Mouse (Mus musculus) leukemia stem cell, adult 10-12 weeks (primary cell): Measurements from ENCODE around the gene Olfr574. TPM values are rescaled to one million over a fixed set of nuclear protein-coding genes. Genes with fewer than 3 reads are reported as not detected.

Experiments used
- polyA plus RNA-seq: library from polyadenylated mRNA; stranded (reverse); fragments of >175 nt; gene quantifications from 2 replicates; pipeline ENCODE4 v1.2.3, GENCODE M21; 2012; ENCODE audit warnings: low replicate concordance

Gene Olfr574
- polyA plus RNA-seq: not detected in 2 replicates

GRCm38 (mm10) chr7:102948167-102948566 is at the start of gene Olfr574:
Gene Olfr574 (plus strand): TSS chr7:102948467.

GRCm38 (mm10) chr7:102917032-102917875 is 31.0 kb upstream of the Olfr574 start, which contains the start of gene Olfr571:
Gene Olfr571 (minus strand): TSS chr7:102917536.

GRCm38 (mm10) chr7:102924109-102924508 is 24.2 kb upstream of the Olfr574 start, which contains the start of gene Olfr572:
Gene Olfr572 (plus strand): TSS chr7:102924409.

GRCm38 (mm10) chr7:102942475-102942874 is 5.8 kb upstream of the Olfr574 start, which contains the start of gene Olfr573-ps1:
Gene Olfr573-ps1 (minus strand): TSS chr7:102942575.

GRCm38 (mm10) chr7:102958593-102958992 is 10.3 kb downstream of the Olfr574 start, which contains the start of gene Olfr575:
Gene Olfr575 (minus strand): TSS chr7:102958775.

GRCm38 (mm10) chr7:102962360-102962759 is 14.1 kb downstream of the Olfr574 start, which contains the start of gene Olfr576:
Gene Olfr576 (plus strand): TSS chr7:102962660.

GRCm38 (mm10) chr7:102975843-102976242 is 27.6 kb downstream of the Olfr574 start, which contains the start of gene Olfr577:
Gene Olfr577 (minus strand): TSS chr7:102975943.

GRCm38 (mm10) chr7:102989224-102989623 is 41.0 kb downstream of the Olfr574 start, which contains the start of gene Olfr578:
Gene Olfr578 (minus strand): TSS chr7:102989324.

Other genes starting within 250 kb of the Olfr574 start
- gene Olfr558, start 246.3 kb upstream of the Olfr574 start, polyA plus RNA-seq: not detected in 2 replicates
- gene Olfr33, start 229.4 kb upstream of the Olfr574 start, polyA plus RNA-seq: not detected in 2 replicates
- not detected in 2 replicates for gene Olfr559, start 221.0 kb upstream of the Olfr574 start, polyA plus RNA-seq
- gene Olfr560, start 189.1 kb upstream of the Olfr574 start, polyA plus RNA-seq: not detected in 2 replicates
- gene Olfr78, start 189.0 kb upstream of the Olfr574 start, polyA plus RNA-seq: not detected in 2 replicates
- gene Olfr561, start 177.2 kb upstream of the Olfr574 start, polyA plus RNA-seq: not detected in 2 replicates
- not detected in 2 replicates for gene Olfr564, start 145.0 kb upstream of the Olfr574 start, polyA plus RNA-seq
- gene Olfr566, start 89.7 kb upstream of the Olfr574 start, polyA plus RNA-seq: not detected in 2 replicates
- gene Olfr568, start 71.3 kb upstream of the Olfr574 start, polyA plus RNA-seq: not detected in 2 replicates
- not detected in 2 replicates for gene Olfr569, start 57.6 kb upstream of the Olfr574 start, polyA plus RNA-seq
- not detected in 2 replicates for gene Olfr570, start 53.9 kb upstream of the Olfr574 start, polyA plus RNA-seq
- not detected in 2 replicates for gene Olfr571, start 30.9 kb upstream of the Olfr574 start, polyA plus RNA-seq
- gene Olfr572, start 24.1 kb upstream of the Olfr574 start, polyA plus RNA-seq: not detected in 2 replicates
- gene Olfr573-ps1, start 5.9 kb upstream of the Olfr574 start, polyA plus RNA-seq: 0.21 TPM in 1 of 2 replicates, not detected in the other
- gene Olfr575, start 10.3 kb downstream of the Olfr574 start, polyA plus RNA-seq: not detected in 2 replicates
- not detected in 2 replicates for gene Olfr576, start 14.2 kb downstream of the Olfr574 start, polyA plus RNA-seq
- gene Olfr577, start 27.5 kb downstream of the Olfr574 start, polyA plus RNA-seq: not detected in 2 replicates
- gene Olfr578, start 40.9 kb downstream of the Olfr574 start, polyA plus RNA-seq: not detected in 2 replicates
- gene Olfr582, start 89.6 kb downstream of the Olfr574 start, polyA plus RNA-seq: not detected in 2 replicates
- not detected in 2 replicates for gene Olfr583, start 102.8 kb downstream of the Olfr574 start, polyA plus RNA-seq
- not detected in 2 replicates for gene Olfr584, start 133.4 kb downstream of the Olfr574 start, polyA plus RNA-seq
- not detected in 2 replicates for gene Olfr585, start 149.3 kb downstream of the Olfr574 start, polyA plus RNA-seq
- gene Olfr586, start 177.2 kb downstream of the Olfr574 start, polyA plus RNA-seq: not detected in 2 replicates
- gene Olfr588-ps1, start 192.4 kb downstream of the Olfr574 start, polyA plus RNA-seq: not detected in 2 replicates
- gene Olfr589, start 207.9 kb downstream of the Olfr574 start, polyA plus RNA-seq: not detected in 2 replicates
- not detected in 2 replicates for gene Olfr591, start 229.9 kb downstream of the Olfr574 start, polyA plus RNA-seq
- gene Olfr592, start 236.3 kb downstream of the Olfr574 start, polyA plus RNA-seq: not detected in 2 replicates